8 mouse cellular contexts compared by ENCODE assay signal in the genomic region with DNA sequence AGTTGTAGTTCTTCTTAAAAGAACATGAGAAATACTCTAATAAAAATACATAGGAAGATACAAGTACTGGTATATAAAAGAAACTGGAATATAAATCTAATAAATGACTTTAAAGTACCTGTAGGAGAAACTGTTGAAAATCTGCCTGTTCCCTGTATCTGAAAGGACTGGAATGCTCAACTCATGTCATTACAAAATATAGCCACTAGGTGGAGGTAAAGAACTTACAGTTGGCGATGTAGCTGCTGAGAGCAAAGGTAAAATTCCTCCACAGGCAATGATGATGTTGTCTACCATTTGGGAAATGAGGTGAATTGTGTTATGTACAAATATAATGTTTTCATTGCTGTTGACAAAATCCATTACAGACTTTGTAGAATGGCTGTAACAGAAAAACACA.
DNase-seq lines count a peak whose midpoint lies in the region; ATAC-seq and TF ChIP-seq lines count a peak whose summit lies in the region.

No protein-coding gene starts in this region.

- no peaks in the 10 kb centered on the region for H3K27me3 ChIP-seq in hindbrain, postnatal 0 days (ENCODE audit: insufficient read depth, low read length)
- no peaks in the 10 kb centered on the region for H3K27me3 ChIP-seq in heart, embryonic 11.5 days (ENCODE audit: control insufficient read depth, insufficient read depth, low read length)

- no peak overlapping the region for H3K4me3 ChIP-seq in hindbrain, postnatal 0 days (ENCODE audit: low read length)
- no peak overlapping the region for H3K4me3 ChIP-seq in heart, embryonic 11.5 days (ENCODE audit: low read depth, low read length)

- H3K27ac ChIP-seq in hindbrain, postnatal 0 days = no peak overlapping the region
- H3K27ac ChIP-seq in heart, embryonic 11.5 days (ENCODE audit: low read depth, low read length) = no peak overlapping the region

- peak; percentile 13 for DNase-seq in gastrocnemius, adult 18-20 months (ENCODE audit: low spot score)
- DNase-seq in gastrocnemius, postnatal 10 days = no peak
- peak; percentile 69 for DNase-seq in 416B (ENCODE audit: low read depth)
- peak; percentile 78 for DNase-seq in brain, adult 2 months (ENCODE audit: low read depth, low spot score)
- peak; percentile 88 for DNase-seq in hindbrain, postnatal 0 days (ENCODE audit: low spot score)
- DNase-seq in right cerebral cortex, postnatal 25 days = no peak
- no peak for DNase-seq in cerebellum, adult 9-11 months

- H3K4me2 ChIP-seq in hindbrain, postnatal 0 days (ENCODE audit: low read depth, low read length) = no peak overlapping the region
- no peak overlapping the region for H3K4me2 ChIP-seq in heart, embryonic 11.5 days

- 0% methylated on average over 1 of the region's 1 CpGs for WGBS in hindbrain, postnatal 0 days
- 0% methylated on average over 1 of the region's 1 CpGs for WGBS in heart, embryonic 11.5 days (ENCODE audit: insufficient replicate concordance)

- H3K9me3 ChIP-seq in hindbrain, postnatal 0 days (ENCODE audit: low read length) = no peaks in the 10 kb centered on the region
- H3K9me3 ChIP-seq in heart, embryonic 11.5 days (replicated peaks; ENCODE audit: control insufficient read depth, low read length) = no peaks in the 10 kb centered on the region

- no peak overlapping the region for H3K9ac ChIP-seq in hindbrain, postnatal 0 days (replicated peaks; ENCODE audit: low read length)
- H3K9ac ChIP-seq in heart, embryonic 11.5 days (ENCODE audit: low read depth, low read length) = no peak overlapping the region

- no peaks in the 10 kb centered on the region for H3K4me1 ChIP-seq in hindbrain, postnatal 0 days (ENCODE audit: insufficient read depth, low read length)
- H3K4me1 ChIP-seq in heart, embryonic 11.5 days (ENCODE audit: control insufficient read depth, insufficient read depth, low read length) = no peaks in the 10 kb centered on the region

- peak; percentile 88 for TF ChIP-seq CTCF in hindbrain, postnatal 0 days (IDR thresholded peaks at IDR 0.05; ENCODE audit: low read depth)

- ATAC-seq in hindbrain, postnatal 0 days = peak; percentile 66
- ATAC-seq in heart, embryonic 11.5 days (replicated peaks; ENCODE audit: insufficient number of reproducible peaks, low FRiP score, low TSS enrichment) = no peak

- no peaks in the 10 kb centered on the region; the same call in 1 of the 2 replicates for H3K36me3 ChIP-seq in hindbrain, postnatal 0 days (ENCODE audit: insufficient read depth, low read length)
- peaks cover 2% of the 10 kb centered on the region; the same call in 1 of the 2 replicates for H3K36me3 ChIP-seq in heart, embryonic 11.5 days (ENCODE audit: control insufficient read depth, insufficient read depth, low read length)

Comparison
In these comparisons a context has a peak if more than half of its experiments do, and no peak if none do; other contexts are left out.
1. DNase-seq: peak in gastrocnemius, adult 18-20 months (single experiment), 416B (single experiment), brain, adult 2 months (single experiment) and hindbrain, postnatal 0 days (single experiment); none in gastrocnemius, postnatal 10 days (single experiment), right cerebral cortex, postnatal 25 days (single experiment) and cerebellum, adult 9-11 months (single experiment).